Mouse (Mus musculus) heart, embryonic 16.5 days (tissue): ENCODE measurements around the gene Mvk. TPM values are rescaled to one million over a fixed set of nuclear protein-coding genes. Genes with fewer than 3 reads are reported as not detected.

ENCODE experiments used
- ATAC-seq: fragments of 200-750 bp; cut with Nextera tagmentation; replicated peaks from 2 replicates; pipeline ENCODE4 v1.8.0; 2017; ENCODE audit warnings: moderate number of reproducible peaks; ENCODE audit not compliant: insufficient read depth, low FRiP score; ENCODE audit errors: extremely low read depth
- H3K27ac ChIP-seq: fragments of 300-500 bp; sonication (generic); 2 replicates; pipeline ENCODE4 v1.5.1; 2014; ENCODE audit warnings: mild to moderate bottlenecking, low read length, control low read depth, moderate library complexity
- H3K27me3 ChIP-seq: fragments of 300-500 bp; sonication (generic); 2 replicates; pipeline ENCODE4 v1.6.1; 2014; ENCODE audit warnings: low read length, mixed read lengths; ENCODE audit not compliant: control insufficient read depth, insufficient read depth
- H3K36me3 ChIP-seq: fragments of 300-500 bp; sonication (generic); 2 replicates; pipeline ENCODE4 v1.6.1; 2014; ENCODE audit not compliant: control insufficient read depth, insufficient read depth
- H3K4me1 ChIP-seq: fragments of 300-500 bp; sonication (generic); 2 replicates; pipeline ENCODE4 v1.6.1; 2014; ENCODE audit warnings: low read length, mixed read lengths; ENCODE audit not compliant: control insufficient read depth, insufficient read depth
- H3K4me2 ChIP-seq: fragments of 300-500 bp; sonication (generic); 2 replicates; pipeline ENCODE4 v1.6.1; 2014; ENCODE audit warnings: low read depth, mild to moderate bottlenecking, control low read depth, low read length
- H3K4me3 ChIP-seq: fragments of 300-500 bp; sonication (generic); 2 replicates; pipeline ENCODE4 v1.5.1; 2014; ENCODE audit warnings: mild to moderate bottlenecking, control low read depth, low read length
- H3K9ac ChIP-seq: fragments of 300-500 bp; sonication (generic); 2 replicates; pipeline ENCODE4 v1.6.1; 2014; ENCODE audit warnings: low read length, control low read depth
- H3K9me3 ChIP-seq: fragments of 300-500 bp; sonication (generic); replicated peaks from 2 replicates; pipeline ENCODE4 v1.6.1; 2016; ENCODE audit warnings: low read length; ENCODE audit not compliant: control insufficient read depth
- WGBS: fragments of 180-500 bp; shearing (Covaris S2); extraction: QIAGEN DNeasy Blood & Tissue Kit; methylation state at CpG from one replicate; pipeline ENCODE4 v1.1.7; 2014; 5-methylcytosine and 5-hydroxymethylcytosine counted together
- polyA plus RNA-seq: library from polyadenylated mRNA; unstranded; fragments of >200 nt; fragmentation: Nextera tagmentation; extraction: Ambion mirVana; gene quantifications from 2 replicates; pipeline ENCODE4 v1.2.1, GENCODE M21; 2015

Mvk gene
- polyA plus RNA-seq, 1 experiment from 2014 or later = 15.8 TPM

DNA sequence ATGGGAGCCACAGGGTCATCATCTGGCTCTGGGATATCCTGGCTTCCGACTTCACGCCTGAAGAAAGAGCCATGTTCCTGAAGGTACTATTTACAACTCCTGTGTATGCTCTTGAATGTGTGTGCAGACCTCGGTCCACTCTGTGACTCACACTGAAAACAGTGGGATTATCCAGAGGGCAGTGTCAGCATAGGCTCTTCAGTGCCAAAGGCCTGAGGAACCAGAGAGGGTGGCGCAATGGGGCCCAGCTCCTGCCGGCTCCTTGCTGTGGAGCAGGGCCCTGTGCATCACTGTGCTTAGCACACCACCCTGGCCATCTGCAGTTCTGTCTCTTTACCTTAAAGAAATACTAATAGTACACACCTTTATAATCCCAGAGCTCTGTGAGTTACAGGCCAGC is 28.5 kb upstream of the Mvk start:
- Histone ChIP-seq H3K36me3 (peaks cover 81% of the 10 kb centered on the region), H3K27ac (no peak overlapping the region), H3K4me2 (no peak overlapping the region), H3K9ac (no peak overlapping the region), H3K4me1 (peaks cover 13% of the 10 kb centered on the region), H3K4me3 (no peak overlapping the region), H3K9me3 (no peaks in the 10 kb centered on the region), H3K27me3 (no peaks in the 10 kb centered on the region)
- ATAC-seq = no peak
- WGBS = 94% methylated on average over 5 of the region's 5 CpGs

DNA sequence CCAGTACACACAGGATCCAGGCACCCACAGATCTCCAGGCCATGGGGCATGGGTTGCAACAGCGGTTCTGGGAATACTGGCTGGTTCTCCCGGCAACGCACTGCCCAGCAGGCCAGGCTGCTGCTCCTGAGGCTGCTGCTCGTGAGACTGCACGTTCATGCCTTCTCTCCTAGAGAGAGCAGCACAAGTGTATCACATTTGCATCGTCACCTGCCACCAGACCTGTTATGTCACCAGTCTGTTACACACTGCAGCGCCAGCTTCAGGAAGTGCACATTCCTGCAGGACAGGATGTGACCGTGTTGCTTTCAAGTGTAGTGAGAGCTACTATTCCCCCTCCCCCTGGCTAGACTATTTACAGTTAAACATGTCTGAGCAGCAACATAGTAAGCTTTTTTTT is 27.2 kb upstream of the Mvk start:
- ATAC-seq = no peak
- Histone ChIP-seq H3K9ac (no peak overlapping the region), H3K4me3 (no peak overlapping the region), H3K4me2 (no peak overlapping the region), H3K27me3 (no peaks in the 10 kb centered on the region), H3K9me3 (no peaks in the 10 kb centered on the region), H3K4me1 (peaks cover 13% of the 10 kb centered on the region), H3K36me3 (peaks cover 72% of the 10 kb centered on the region), H3K27ac (no peak overlapping the region)
- WGBS = 48% methylated on average over 8 of the region's 8 CpGs

DNA sequence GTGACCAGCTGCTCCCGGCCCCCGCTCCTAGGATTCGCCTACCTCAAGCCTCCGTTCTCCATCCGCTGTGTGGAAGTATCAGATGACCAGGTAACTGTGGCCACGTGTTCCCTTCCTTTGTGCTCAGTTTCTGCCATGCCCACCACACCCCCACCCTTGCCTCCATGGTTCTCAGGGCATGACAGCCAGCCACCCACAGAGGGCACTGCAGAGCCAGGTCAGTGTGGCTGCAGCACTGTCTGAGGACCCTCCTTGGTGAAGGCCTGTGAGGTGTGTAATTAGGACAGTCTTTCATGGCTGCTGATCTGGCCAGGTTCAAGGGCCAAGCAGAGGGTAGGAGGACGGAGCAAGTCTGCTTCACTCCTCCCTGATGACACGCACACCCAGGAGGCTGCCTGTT is 25.5 kb upstream of the Mvk start:
- WGBS = 83% methylated on average over 8 of the region's 8 CpGs
- peaks cover 57% of the 10 kb centered on the region for H3K36me3 ChIP-seq
- ATAC-seq = no peak; the same call in 1 of the 2 replicates

DNA sequence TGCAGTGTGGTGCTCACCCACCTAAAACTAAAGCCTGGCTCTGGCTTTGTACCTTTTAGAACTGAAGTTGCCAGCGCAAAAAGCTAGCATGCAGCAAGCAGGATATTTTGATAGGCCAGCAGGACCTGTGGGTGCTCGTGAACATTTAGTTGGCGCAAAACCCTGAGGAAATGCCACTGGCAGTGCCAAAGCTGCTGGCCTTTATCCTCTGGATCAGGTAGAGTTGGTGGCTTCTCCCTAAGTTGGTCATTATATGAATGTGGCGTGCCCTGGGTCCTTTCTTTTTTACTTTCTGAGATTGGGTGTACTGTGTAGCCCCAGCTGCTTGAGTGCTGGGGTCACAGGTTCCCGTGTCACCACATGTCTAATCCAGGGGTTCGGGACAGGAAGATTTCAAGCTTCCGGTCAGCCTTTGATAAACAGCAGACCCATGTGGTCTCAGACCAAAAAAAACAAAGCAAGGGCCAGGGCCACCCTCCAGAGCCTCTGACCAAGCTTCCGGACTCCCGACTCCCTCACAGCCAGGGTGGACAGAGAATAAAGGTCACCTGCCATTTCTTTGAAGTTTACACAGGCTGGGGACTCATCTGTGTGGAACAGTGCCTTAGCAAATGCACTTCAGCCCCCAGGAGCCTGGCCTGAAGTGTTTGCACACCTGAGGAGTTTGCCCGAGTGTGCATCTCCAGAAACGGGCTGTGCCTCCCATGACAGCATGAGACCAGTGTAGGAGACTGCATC is 22.3 kb upstream of the Mvk start:
- Histone ChIP-seq H3K4me1 (no peaks in the 10 kb centered on the region), H3K36me3 (peaks cover 34% of the 10 kb centered on the region), H3K4me2 (no peak overlapping the region), H3K9ac (no peak overlapping the region), H3K27ac (no peak overlapping the region), H3K9me3 (no peaks in the 10 kb centered on the region), H3K27me3 (no peaks in the 10 kb centered on the region), H3K4me3 (no peak overlapping the region)
- 52% methylated on average over 11 of the region's 11 CpGs for WGBS
- ATAC-seq = no peak

More for the DNA sequence above, 25.5 kb upstream of the Mvk start:
- Histone ChIP-seq H3K9me3 (no peaks in the 10 kb centered on the region), H3K4me2 (no peak overlapping the region), H3K9ac (no peak overlapping the region), H3K27me3 (no peaks in the 10 kb centered on the region), H3K4me3 (no peak overlapping the region), H3K4me1 (peaks cover 3% of the 10 kb centered on the region), H3K27ac (no peak overlapping the region)

DNA sequence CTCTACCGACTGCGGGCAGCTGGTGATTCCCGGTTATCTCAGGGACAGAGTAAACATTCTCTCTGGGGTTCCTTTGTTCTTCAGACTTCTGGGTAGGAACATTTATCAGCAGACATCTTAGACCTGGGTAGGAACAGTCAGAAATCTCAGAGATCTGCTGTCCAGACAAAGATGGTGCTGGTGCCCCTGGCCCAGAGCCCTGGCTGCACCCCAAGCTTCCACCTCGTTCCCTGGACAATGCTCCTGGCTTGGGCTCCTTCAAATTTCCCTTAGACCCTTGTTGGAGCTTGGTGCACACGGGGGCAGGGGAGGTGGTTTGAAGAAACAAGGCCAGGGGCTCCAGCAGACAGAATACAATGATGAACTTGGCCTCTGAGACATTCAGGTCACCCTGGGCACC is 21.5 kb upstream of the Mvk start:
- no peak for ATAC-seq
- H3K27ac ChIP-seq = no peak overlapping the region
- H3K36me3 ChIP-seq = peaks cover 26% of the 10 kb centered on the region
- no peak overlapping the region for H3K4me2 ChIP-seq
- H3K27me3 ChIP-seq = no peaks in the 10 kb centered on the region
- no peak overlapping the region for H3K9ac ChIP-seq
- H3K4me3 ChIP-seq = no peak overlapping the region
- no peaks in the 10 kb centered on the region for H3K9me3 ChIP-seq
- WGBS = 15% methylated on average over 5 of the region's 5 CpGs
- no peaks in the 10 kb centered on the region for H3K4me1 ChIP-seq

DNA sequence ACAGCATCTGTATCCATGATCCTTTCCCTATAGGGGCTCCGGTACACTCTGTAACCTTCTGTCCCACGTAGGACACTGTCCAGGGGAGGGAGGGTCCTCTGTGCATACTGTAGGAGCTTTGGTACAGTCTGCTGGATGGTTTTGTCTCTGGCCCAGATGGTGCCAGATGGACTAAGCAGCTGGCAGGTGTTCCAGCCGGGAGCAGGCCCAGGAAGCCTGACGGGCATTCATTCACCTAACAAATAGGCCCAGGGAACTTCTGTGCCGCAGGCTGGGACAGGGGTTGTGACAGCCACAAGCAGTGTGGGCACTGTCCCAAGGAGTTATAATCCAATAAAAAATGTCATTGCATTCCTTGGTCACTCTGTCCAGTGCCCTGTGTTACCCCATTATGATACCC is 20.1 kb upstream of the Mvk start:
- Histone ChIP-seq H3K9ac (no peak overlapping the region), H3K36me3 (peaks cover 17% of the 10 kb centered on the region), H3K4me3 (no peak overlapping the region), H3K4me1 (no peaks in the 10 kb centered on the region), H3K4me2 (no peak overlapping the region), H3K27ac (no peak overlapping the region), H3K27me3 (no peaks in the 10 kb centered on the region), H3K9me3 (no peaks in the 10 kb centered on the region)
- 79% methylated on average over 5 of the region's 5 CpGs for WGBS
- no peak for ATAC-seq

DNA sequence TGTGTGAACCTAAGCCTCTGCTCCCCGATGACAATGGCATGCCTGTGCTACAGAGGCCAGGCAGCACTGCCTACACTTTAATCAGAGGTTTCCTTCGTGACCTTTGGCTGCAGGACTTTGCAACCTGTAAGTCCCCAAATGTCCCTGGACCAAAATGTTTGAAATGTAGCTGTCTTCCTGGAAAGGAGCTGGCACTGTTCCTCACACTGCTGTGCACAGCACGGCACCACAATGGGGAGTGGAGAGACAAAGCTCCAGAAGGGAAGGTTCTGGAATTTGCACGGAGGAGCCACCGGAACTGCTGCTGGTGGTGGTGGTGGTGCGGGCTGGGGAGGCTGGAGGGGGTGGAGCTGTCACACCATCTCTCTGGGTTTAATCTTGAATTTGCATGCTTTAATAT is 17.3 kb upstream of the Mvk start:
- H3K36me3 ChIP-seq = no peaks in the 10 kb centered on the region
- no peak overlapping the region for H3K4me3 ChIP-seq
- H3K9me3 ChIP-seq = no peaks in the 10 kb centered on the region
- no peak for ATAC-seq
- H3K27me3 ChIP-seq = no peaks in the 10 kb centered on the region
- no peak overlapping the region for H3K27ac ChIP-seq
- WGBS = 71% methylated on average over 6 of the region's 6 CpGs
- no peaks in the 10 kb centered on the region for H3K4me1 ChIP-seq
- H3K9ac ChIP-seq = no peak overlapping the region
- H3K4me2 ChIP-seq = no peak overlapping the region

DNA sequence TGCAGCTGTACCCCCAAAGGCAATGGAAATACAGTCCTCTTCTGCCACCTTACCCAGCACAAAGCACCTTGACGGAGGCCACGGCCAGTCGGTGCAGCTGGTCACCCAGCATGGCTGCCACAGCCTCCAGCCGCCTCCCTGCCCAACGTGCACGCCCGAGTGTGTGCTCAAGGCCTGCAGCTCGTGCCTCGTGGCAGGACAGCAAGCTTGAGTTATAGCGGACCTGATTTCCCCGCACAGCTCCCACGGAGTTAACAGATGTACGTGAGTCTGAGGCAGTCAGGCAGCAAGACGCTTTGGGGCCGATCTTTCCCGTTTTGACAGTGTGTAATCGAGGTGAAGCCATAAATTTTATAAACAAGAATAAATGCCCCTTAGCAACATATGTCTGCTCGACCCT is 15.4 kb upstream of the Mvk start:
- H3K4me3 ChIP-seq = no peak overlapping the region
- no peaks in the 10 kb centered on the region for H3K4me1 ChIP-seq
- H3K9me3 ChIP-seq = no peaks in the 10 kb centered on the region
- H3K9ac ChIP-seq = no peak overlapping the region
- ATAC-seq = no peak
- H3K36me3 ChIP-seq = no peaks in the 10 kb centered on the region
- no peak overlapping the region for H3K4me2 ChIP-seq
- 73% methylated on average over 18 of the region's 18 CpGs for WGBS
- no peaks in the 10 kb centered on the region for H3K27me3 ChIP-seq
- no peak overlapping the region for H3K27ac ChIP-seq

DNA sequence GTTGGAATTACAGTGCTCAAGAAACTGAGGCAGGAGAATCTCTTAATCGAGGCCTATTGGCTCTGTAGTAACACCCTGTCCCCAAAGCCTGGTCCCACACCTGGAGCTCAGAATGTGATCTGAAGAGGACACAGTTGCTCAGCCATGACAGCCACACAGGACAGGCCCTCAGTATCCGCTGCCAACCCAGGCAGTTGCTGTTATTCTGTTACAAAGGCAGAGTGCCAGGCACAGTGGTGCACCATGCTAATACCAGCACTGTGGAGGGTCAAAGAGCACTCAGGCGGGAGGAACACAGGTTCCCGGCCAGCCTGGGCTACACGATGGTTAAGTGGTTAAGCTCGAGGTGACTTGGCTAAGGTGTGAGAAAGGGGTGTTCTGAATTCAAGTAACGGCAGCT is 14.3 kb upstream of the Mvk start:
- H3K36me3 ChIP-seq = no peaks in the 10 kb centered on the region
- no peaks in the 10 kb centered on the region for H3K4me1 ChIP-seq
- no peak overlapping the region for H3K4me3 ChIP-seq
- no peak overlapping the region for H3K4me2 ChIP-seq
- 83% methylated on average over 7 of the region's 7 CpGs for WGBS
- no peak overlapping the region for H3K9ac ChIP-seq
- no peak overlapping the region for H3K27ac ChIP-seq
- H3K9me3 ChIP-seq = no peaks in the 10 kb centered on the region
- no peak for ATAC-seq
- H3K27me3 ChIP-seq = no peaks in the 10 kb centered on the region
